Mouse (Mus musculus) hindbrain, embryonic 14.5 days (tissue): ENCODE measurements around the gene Parvb. TPM values are rescaled to one million over a fixed set of nuclear protein-coding genes. Genes with fewer than 3 reads are reported as not detected.

ENCODE experiments used
- ATAC-seq: fragments of 200-750 bp; cut with Nextera tagmentation; 2 replicates; pipeline ENCODE4 v1.8.0; 2017; ENCODE audit warnings: moderate number of reproducible peaks, mild to moderate bottlenecking, moderate TSS enrichment, moderate library complexity; ENCODE audit not compliant: low FRiP score
- DNase-seq: peaks from one replicate; pipeline ENCODE4 v3.0.0-alpha.2; 2015; ENCODE audit warnings: low spot score
- H3K27ac ChIP-seq: fragments of 300-500 bp; sonication (generic); 2 replicates; pipeline ENCODE4 v1.5.1; 2014; ENCODE audit warnings: mild to moderate bottlenecking, moderate library complexity
- H3K27me3 ChIP-seq: fragments of 300-500 bp; sonication (generic); 2 replicates; pipeline ENCODE4 v1.6.1; 2014; ENCODE audit warnings: mild to moderate bottlenecking, low read length, mixed read lengths; ENCODE audit not compliant: control insufficient read depth, insufficient read depth
- H3K36me3 ChIP-seq: fragments of 300-500 bp; sonication (generic); replicated peaks from 2 replicates; pipeline ENCODE4 v1.6.1; 2014; ENCODE audit not compliant: control insufficient read depth, insufficient read depth
- H3K4me1 ChIP-seq: fragments of 300-500 bp; sonication (generic); replicated peaks from 2 replicates; pipeline ENCODE4 v1.6.1; 2014; ENCODE audit warnings: antibody characterized with exemption, low read length, mixed read lengths; ENCODE audit not compliant: control insufficient read depth, insufficient read depth
- H3K4me2 ChIP-seq: fragments of 300-500 bp; sonication (generic); replicated peaks from 2 replicates; pipeline ENCODE4 v1.6.1; 2014; ENCODE audit warnings: mild to moderate bottlenecking, moderate library complexity
- H3K4me3 ChIP-seq: fragments of 300-500 bp; sonication (generic); replicated peaks from 2 replicates; pipeline ENCODE4 v1.5.1; 2014; ENCODE audit warnings: mild to moderate bottlenecking, low read length
- H3K9ac ChIP-seq: fragments of 300-500 bp; sonication (generic); 2 replicates; pipeline ENCODE4 v1.6.1; 2014
- H3K9me3 ChIP-seq: fragments of 300-500 bp; sonication (generic); 2 replicates; pipeline ENCODE4 v1.6.1; 2016; ENCODE audit warnings: low read length; ENCODE audit not compliant: control insufficient read depth
- whole genome bisulfite sequencing: fragments of 180-500 bp; shearing (Covaris S2); extraction: QIAGEN DNeasy Blood & Tissue Kit; methylation state at CpG from one replicate; pipeline ENCODE4 v1.1.7; 2014; 5-methylcytosine and 5-hydroxymethylcytosine counted together
- polyA plus RNA-seq: library from polyadenylated mRNA; unstranded; fragments of >200 nt; fragmentation: Nextera tagmentation; extraction: Ambion mirVana; gene quantifications from 2 replicates; pipeline ENCODE4 v1.2.1, GENCODE M21; 2014

The Parvb gene
- polyA plus RNA-seq, 1 experiment from 2014 or later: 4.1 TPM

GRCm38 (mm10) chr15:84364746-84365145 lies 132.9 kb downstream of the Parvb start:
- ATAC-seq (no peak), DNase-seq (no peak)
- Histone ChIP-seq H3K27me3 (no peaks in the 10 kb centered on the region), H3K4me1 (peaks cover 17% of the 10 kb centered on the region), H3K9me3 (no peaks in the 10 kb centered on the region), H3K36me3 (no peaks in the 10 kb centered on the region), H3K27ac (no peak overlapping the region), H3K4me3 (no peak overlapping the region), H3K9ac (no peak overlapping the region), H3K4me2 (no peak overlapping the region)
- WGBS: 80% methylated on average over 3 of the region's 3 CpGs

Other genes with a start within 250 kb of the Parvb start
- gene Efcab6, start 166.7 kb upstream of the Parvb start, polyA plus RNA-seq: 0.51 and 0.88 TPM in 2 replicates
- gene Sult4a1, start 126.3 kb upstream of the Parvb start, polyA plus RNA-seq: 70.3 and 78.6 TPM in 2 replicates
- gene Pnpla5, start 108.9 kb upstream of the Parvb start, polyA plus RNA-seq: not detected in 2 replicates
- 3.4 and 4.2 TPM in 2 replicates for gene Pnpla3, start 64.2 kb upstream of the Parvb start, polyA plus RNA-seq
- gene Samm50, start 39.8 kb upstream of the Parvb start, polyA plus RNA-seq: 56.3 and 56.7 TPM in 2 replicates
- 0.44 and 0.55 TPM in 2 replicates for gene Parvg, start 92.0 kb downstream of the Parvb start, polyA plus RNA-seq
- 13.1 and 15.4 TPM in 2 replicates for gene Shisal1, start 215.1 kb downstream of the Parvb start, polyA plus RNA-seq